Mouse (Mus musculus) c-Kit-positive CD71-positive TER-119-positive erythroid progenitor cells, embryonic 14.5 days (primary cell): ENCODE results near the gene Prss45.

ENCODE experiments used
- DNase-seq: peaks from one replicate; pipeline ENCODE4 v3.0.0-alpha.2; 2013; ENCODE audit warnings: low spot score

Prss45 gene

GRCm38 (mm10) chr9:110857781-110858472, 23.5 kb downstream of the Prss45 start, which contains the start of gene Prss50:
Gene Prss50, plus strand, starts transcription at chr9:110857967.
- DNase-seq = no peak

GRCm38 (mm10) chr9:110858523-110858922, 24.1 kb downstream of the Prss45 start:
- no peak for DNase-seq

GRCm38 (mm10) chr9:110858967-110859596, 24.7 kb downstream of the Prss45 start:
- DNase-seq = peak; percentile 16

DNA sequence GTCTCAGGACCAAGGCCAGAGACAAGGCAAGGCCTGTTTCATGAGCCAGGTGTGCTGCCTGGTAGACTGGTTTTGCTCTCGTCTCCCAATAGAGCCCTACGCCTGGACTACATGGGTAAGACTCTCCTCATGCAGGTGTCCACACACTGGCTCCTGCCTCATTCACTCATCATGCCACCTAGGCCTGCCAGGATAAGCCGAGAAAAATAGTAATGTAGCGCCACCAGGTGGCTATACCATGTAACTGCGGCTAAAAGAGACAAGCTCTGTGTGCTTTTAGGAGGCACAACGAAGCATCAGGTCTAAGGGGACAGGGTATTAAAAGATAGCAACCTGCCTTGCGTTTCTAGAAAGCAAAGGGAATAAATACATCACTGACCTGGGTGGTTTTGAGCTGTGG, 36.6 kb downstream of the Prss45 start:
- DNase-seq = peak; percentile 51

DNA sequence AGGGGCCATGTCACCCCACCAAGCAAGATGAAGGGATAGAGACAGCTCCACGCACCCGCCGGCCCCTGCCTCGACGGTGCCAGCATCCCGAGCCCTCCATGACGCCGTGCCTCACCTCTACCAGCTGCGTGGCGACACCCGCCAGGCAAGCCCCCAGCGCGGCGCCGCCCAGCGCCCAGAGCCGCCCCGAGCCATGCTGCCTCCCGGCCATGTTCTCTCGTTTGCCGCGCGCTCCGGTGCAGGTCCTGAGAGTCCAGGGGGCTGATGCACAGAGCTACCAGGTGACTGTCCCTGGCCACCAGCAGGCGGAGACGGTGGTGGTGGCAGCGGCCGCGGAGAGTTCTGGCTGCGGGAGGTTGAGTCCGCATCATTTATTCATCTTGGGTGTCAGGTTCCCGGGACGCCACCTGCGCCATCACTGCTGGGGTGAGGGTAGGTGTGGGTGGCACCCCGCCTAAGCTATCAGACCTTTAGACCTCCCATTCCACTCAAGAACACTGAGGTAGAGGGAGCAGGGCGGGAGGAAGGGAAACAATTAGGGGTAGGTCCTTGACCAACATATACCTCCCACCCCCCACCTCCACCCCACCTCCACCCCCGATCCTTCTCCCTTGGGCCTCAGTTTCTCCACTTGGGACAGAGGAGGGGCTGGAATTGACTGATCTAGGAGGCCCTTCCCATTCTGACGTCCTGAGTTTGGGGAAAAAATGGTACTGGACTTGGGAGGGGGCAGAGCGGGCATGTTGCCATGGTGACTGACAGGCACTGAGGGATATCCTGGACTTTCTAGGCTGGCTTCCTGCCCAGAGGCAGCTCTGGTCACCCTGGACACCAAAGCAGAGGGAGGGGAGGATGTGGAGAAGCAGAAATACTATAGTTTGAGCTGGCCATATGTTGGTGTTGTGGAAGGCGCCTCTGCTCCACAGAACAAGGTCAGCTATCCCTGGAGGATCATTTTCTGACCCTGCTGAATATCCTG, 39.6 kb downstream of the Prss45 start:
- DNase-seq = no peak

GRCm38 (mm10) chr9:110874660-110875191, 40.3 kb downstream of the Prss45 start:
- no peak for DNase-seq

DNA sequence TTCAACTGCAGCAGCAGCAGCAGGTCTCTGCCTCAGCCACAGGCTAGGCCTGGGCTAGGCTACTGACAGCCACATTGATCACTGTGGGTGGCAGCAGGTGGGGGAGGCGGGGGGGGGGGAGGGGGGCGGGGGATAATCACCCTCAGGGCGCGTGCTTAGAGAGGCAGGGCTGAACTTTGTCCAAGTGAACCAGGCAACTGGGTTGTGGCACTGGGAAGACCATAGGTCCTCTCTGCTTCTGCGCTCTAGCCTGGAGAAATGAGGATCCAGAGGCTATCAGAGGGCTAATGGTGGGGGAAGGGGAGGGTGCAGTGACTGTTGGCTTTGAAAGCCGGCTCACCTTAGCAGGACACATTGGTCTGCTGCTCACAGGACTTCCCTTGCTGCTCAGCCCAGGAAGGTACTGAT, 40.9 kb downstream of the Prss45 start:
- no peak for DNase-seq

DNA sequence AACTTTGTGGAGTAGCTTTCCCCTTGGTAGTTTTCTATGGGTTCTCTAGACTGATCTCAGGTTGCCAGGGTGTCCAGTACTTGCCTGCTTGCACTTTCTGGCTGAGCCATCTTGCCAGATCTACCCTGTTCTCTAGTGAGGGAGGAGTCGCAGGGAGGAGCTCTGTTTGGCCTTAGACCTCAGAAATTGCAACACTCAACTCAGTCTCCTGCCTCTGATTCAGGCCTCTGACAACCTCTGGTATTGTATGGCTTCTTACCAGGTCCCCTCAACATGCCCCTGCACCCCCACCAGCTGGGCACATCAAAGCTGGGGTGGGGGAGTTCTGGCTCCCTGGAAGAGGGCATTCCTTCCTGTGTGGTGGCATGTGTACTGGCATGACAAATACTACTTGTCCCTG, 43.0 kb downstream of the Prss45 start:
- DNase-seq = no peak

GRCm38 (mm10) chr9:110877888-110878287, 43.5 kb downstream of the Prss45 start:
- DNase-seq = no peak

- DNase-seq = no peak
Measured at GRCm38 (mm10) chr9:110879191-110879920, 45.0 kb downstream of the Prss45 start, which contains the start of gene Als2cl. Gene Als2cl, plus strand, starts transcription at chr9:110879870.

GRCm38 (mm10) chr9:110879998-110880561, 45.7 kb downstream of the Prss45 start, which contains the start of gene Tmie:
Gene Tmie, minus strand, starts transcription at chr9:110880113.
- no peak for DNase-seq

DNA sequence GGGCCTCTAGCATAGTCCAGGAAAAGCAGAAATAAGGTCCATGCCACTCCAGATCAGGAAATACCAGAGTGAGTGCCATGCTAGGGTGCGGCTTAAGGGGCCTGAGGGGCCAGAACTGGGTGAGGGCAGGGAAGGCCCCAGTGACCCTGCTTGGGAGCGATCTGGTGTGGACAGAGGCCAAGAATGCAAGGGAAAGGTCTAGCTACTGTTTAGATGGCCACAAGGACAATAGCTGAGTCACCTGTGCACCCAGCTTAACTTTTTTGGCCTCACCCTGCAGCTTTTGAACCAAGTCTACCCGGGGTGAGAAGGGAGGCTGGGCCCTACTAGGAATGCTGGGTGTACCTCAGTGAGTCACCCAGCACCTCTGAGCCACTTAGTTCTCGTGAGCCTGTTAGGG, 46.4 kb downstream of the Prss45 start:
- no peak for DNase-seq

DNA sequence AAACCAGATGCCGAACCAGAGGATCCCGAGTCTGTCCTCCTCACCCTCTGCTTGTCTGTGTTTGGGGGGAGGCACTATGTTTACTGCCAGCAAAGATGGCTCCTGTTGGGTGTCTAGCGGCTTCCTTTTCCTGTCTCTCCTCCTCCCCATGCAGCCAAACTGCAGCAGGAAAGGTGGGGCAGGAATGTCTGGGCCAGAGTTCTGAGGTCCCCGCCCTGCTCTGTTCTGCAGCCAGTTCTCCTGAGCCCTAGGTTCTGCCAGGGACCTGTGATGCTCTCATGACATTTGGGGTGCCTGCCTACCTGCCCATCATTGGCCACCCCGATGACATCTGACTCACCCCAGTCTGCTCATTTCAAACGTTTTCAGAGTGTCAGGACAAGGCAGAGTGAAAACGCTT, 47.6 kb downstream of the Prss45 start:
- DNase-seq = no peak

DNA sequence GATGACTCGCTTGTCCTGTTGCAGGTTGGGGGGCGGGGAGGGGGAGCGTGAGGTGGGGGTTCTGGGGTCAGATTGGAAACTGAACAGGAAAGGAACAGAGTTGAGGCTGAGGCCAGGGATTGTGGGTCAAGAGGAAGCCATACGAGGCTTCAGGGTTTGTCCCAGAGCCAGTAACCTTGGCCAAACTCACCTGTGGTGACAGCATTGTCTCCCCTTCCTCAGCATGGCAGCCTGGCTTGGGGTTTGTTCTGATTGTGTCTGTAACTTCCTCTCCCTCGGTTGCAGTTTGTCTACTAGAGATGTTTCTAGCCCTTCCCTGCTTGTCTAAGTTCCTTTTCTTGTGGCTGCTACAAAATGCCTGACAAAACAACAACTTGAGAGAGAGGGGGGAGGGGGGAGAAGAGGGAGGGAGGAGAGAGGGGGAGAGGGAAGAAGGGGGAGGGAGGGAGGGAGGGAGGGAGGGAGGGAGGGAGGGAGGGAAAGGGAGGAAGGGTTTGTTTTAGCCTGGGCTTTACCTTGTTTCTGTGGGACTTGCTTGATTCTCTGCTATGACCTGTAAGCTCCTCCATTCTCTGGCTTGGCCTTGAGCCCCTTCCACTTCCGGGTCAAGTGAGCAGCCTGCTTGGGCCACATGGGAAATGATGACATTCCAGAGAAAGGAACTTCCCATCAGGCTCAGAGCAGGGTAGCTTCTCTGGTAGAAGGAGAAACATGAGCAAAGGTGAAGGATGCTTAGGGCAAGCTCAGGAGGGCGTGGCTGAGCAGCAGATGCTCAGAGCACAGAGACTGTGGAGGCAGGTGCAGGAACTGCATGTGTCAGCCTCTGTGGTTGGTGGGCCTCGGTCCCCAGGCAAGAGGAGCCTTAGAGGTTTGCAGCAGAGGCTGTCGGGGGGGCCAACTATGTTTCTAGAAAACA, 53.3 kb downstream of the Prss45 start:
- DNase-seq = no peak

DNA sequence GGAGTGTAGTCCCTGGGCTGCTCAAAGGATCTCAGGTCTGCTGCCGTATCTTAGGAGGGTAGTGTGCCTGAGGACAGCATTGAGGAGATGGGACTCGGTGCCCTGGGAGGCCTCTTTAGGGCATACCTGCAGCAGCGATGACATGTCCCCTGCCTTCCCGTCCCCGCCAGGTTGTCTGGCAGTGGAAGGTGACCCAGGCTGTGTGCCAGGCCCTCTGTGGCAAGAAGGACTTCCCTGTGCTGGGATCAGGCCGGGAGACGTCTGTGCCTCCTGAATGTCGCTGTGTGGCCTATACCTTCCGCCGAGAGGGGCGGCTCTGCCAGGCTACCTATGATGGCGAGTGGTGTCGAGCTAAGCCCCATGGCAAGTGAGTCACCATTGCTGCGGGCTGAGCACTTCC, 54.5 kb downstream of the Prss45 start:
- no peak for DNase-seq

GRCm38 (mm10) chr9:110890026-110890783, 55.8 kb downstream of the Prss45 start:
- no peak for DNase-seq
